Mouse (Mus musculus) adrenal gland, postnatal 14 days (tissue): ENCODE measurements around the gene Smg6. TPM values are rescaled to one million over a fixed set of nuclear protein-coding genes. Genes with fewer than 3 reads are reported as not detected.

Source experiments
- microRNA-seq, 2 experiments: library from miRNA; unstranded; fragments of <30 nt; microRNA quantifications; one replicate each; pipeline ENCODE4 v1.2.0; 2021
- total RNA-seq: library from RNA; stranded (reverse); gene quantifications from 2 replicates; pipeline ENCODE4 v1.2.3, GENCODE M21; 2021

Smg6 gene
- total RNA-seq, 1 experiment from 2014 or later: 21.9 TPM

Small RNA genes lying within 50 kb of the gene (microRNA-seq; reads per million reads assigned to microRNA genes)
- gene Mir132 (614 to 824 reads per million in 2 experiments), gene Mir212 (35.0 to 38.4 reads per million in 2 experiments)

Other genes starting within 250 kb of the Smg6 start
- 140 and 142 TPM in 2 replicates for gene Pafah1b1, start 201.2 kb upstream of the Smg6 start, total RNA-seq
- 24.1 and 29.2 TPM in 2 replicates for gene Mettl16, start 155.0 kb upstream of the Smg6 start, total RNA-seq
- 22.8 and 29.9 TPM in 2 replicates for gene Mnt, start 94.9 kb upstream of the Smg6 start, total RNA-seq
- 21.3 and 22.4 TPM in 2 replicates for gene Sgsm2, start 28.8 kb upstream of the Smg6 start, total RNA-seq
- gene Tsr1, start 27.8 kb upstream of the Smg6 start, total RNA-seq: 42.1 and 44.6 TPM in 2 replicates
- gene Srr, start 125 bp downstream of the Smg6 start, total RNA-seq: 50.6 and 51.5 TPM in 2 replicates
- 14.5 and 17.0 TPM in 2 replicates for gene Hic1, start 243.7 kb downstream of the Smg6 start, total RNA-seq